Mouse (Mus musculus) kidney, embryonic 14.5 days (tissue): ENCODE data around the gene Ppp1r7. TPM values are rescaled to one million over a fixed set of nuclear protein-coding genes. Genes with fewer than 3 reads are reported as not detected.

Experiments
- ATAC-seq: fragments of 200-750 bp; cut with Nextera tagmentation; 2 replicates; pipeline ENCODE4 v1.8.0; 2017; ENCODE audit warnings: moderate number of reproducible peaks, mild to moderate bottlenecking, moderate TSS enrichment, moderate library complexity; ENCODE audit not compliant: low FRiP score, low TSS enrichment
- H3K27ac ChIP-seq: fragments of 300-500 bp; sonication (generic); 2 replicates; pipeline ENCODE4 v1.5.1; 2014; ENCODE audit warnings: low read depth, mild to moderate bottlenecking, low read length, moderate library complexity, mixed read lengths
- H3K27me3 ChIP-seq: fragments of 300-500 bp; sonication (generic); 2 replicates; pipeline ENCODE4 v1.6.1; 2014; ENCODE audit warnings: mild to moderate bottlenecking, low read length; ENCODE audit not compliant: control insufficient read depth, insufficient read depth
- H3K36me3 ChIP-seq: fragments of 300-500 bp; sonication (generic); 2 replicates; pipeline ENCODE4 v1.6.1; 2014; ENCODE audit warnings: low read length, mixed read lengths; ENCODE audit not compliant: control insufficient read depth, insufficient read depth
- H3K4me1 ChIP-seq: fragments of 300-500 bp; sonication (generic); 2 replicates; pipeline ENCODE4 v1.6.1; 2014; ENCODE audit warnings: low read length, mixed read lengths; ENCODE audit not compliant: control insufficient read depth, insufficient read depth
- H3K4me2 ChIP-seq: fragments of 300-500 bp; sonication (generic); replicated peaks from 2 replicates; pipeline ENCODE4 v1.6.1; 2014; ENCODE audit warnings: low read depth, mild to moderate bottlenecking, low read length
- H3K4me3 ChIP-seq: fragments of 300-500 bp; sonication (generic); 2 replicates; pipeline ENCODE4 v1.5.1; 2014; ENCODE audit warnings: mild to moderate bottlenecking, low read length
- H3K9ac ChIP-seq: fragments of 300-500 bp; sonication (generic); 2 replicates; pipeline ENCODE4 v1.6.1; 2014; ENCODE audit warnings: low read depth, mild to moderate bottlenecking, low read length, moderate library complexity
- H3K9me3 ChIP-seq: fragments of 300-500 bp; sonication (generic); 2 replicates; pipeline ENCODE4 v1.6.1; 2016; ENCODE audit warnings: low read length; ENCODE audit not compliant: control insufficient read depth
- WGBS: fragments of 180-500 bp; shearing (Covaris S2); extraction: QIAGEN DNeasy Blood & Tissue Kit; methylation state at CpG from one replicate; pipeline ENCODE4 v1.1.7; 2014; 5-methylcytosine and 5-hydroxymethylcytosine counted together
- microRNA-seq: library from miRNA; unstranded; fragments of <30 nt; microRNA quantifications from one replicate; pipeline ENCODE4, GENCODE M21; 2016
- polyA plus RNA-seq: library from polyadenylated mRNA; unstranded; fragments of >200 nt; fragmentation: Nextera tagmentation; extraction: Ambion mirVana; gene quantifications from 2 replicates; pipeline ENCODE4 v1.2.1, GENCODE M21; 2014

The Ppp1r7 gene
- polyA plus RNA-seq, 1 experiment from 2014 or later: 64.0 TPM

- H3K9me3 ChIP-seq: no peaks in the 10 kb centered on the region
- H3K4me2 ChIP-seq: no peak overlapping the region
- H3K4me1 ChIP-seq: no peaks in the 10 kb centered on the region
- no peaks in the 10 kb centered on the region for H3K36me3 ChIP-seq
- no peak for ATAC-seq
- WGBS: 40% methylated on average over 2 of the region's 2 CpGs
- no peak overlapping the region for H3K27ac ChIP-seq
- no peak overlapping the region for H3K9ac ChIP-seq
- H3K4me3 ChIP-seq: no peak overlapping the region
- no peaks in the 10 kb centered on the region for H3K27me3 ChIP-seq
Measured at GRCm38 (mm10) chr1:93387198-93387597, 44.5 kb downstream of the Ppp1r7 start.

DNA sequence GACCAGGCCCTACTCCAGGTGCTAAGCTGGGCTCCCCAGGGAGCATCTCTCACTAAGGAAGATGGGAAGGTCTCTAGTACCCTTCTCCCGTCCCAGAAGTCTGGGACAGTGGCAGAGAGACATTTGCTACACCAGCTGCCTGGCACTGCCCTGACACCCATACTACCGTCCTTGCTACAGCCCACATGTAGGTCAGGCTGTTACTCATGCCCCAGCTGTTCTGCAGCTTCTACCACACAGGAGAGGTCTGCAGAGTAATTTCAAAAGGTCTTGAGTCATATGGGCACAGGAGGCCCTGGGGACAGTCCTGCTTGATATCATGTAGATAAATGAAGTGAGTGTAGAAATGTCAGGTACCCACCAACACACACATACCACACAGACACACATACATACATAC lies 46.3 kb downstream of the Ppp1r7 start:
- Histone ChIP-seq H3K27ac (no peak overlapping the region), H3K36me3 (no peaks in the 10 kb centered on the region), H3K4me3 (no peak overlapping the region), H3K27me3 (no peaks in the 10 kb centered on the region), H3K9me3 (no peaks in the 10 kb centered on the region), H3K9ac (no peak overlapping the region), H3K4me1 (no peaks in the 10 kb centered on the region), H3K4me2 (no peak overlapping the region)
- WGBS: 75% methylated on average over 2 of the region's 2 CpGs
- ATAC-seq: no peak

GRCm38 (mm10) chr1:93401191-93402052 lies 58.8 kb downstream of the Ppp1r7 start:
- H3K9me3 ChIP-seq: no peaks in the 10 kb centered on the region
- H3K4me2 ChIP-seq: peak overlapping the region; percentile 57
- H3K4me3 ChIP-seq: peak overlapping the region; percentile 32
- H3K27ac ChIP-seq: no peak overlapping the region
- 0 out of 2 replicates have a peak, but pooled peaks cover 5% of the 10 kb centered on the region for H3K4me1 ChIP-seq
- H3K36me3 ChIP-seq: peaks cover 10% of the 10 kb centered on the region; the same call in 1 of the 2 replicates
- WGBS: 20% methylated on average over 38 of the region's 38 CpGs
- H3K9ac ChIP-seq: no peak overlapping the region; the same call in 1 of the 2 replicates
- ATAC-seq: peak; percentile 56
- no peaks in the 10 kb centered on the region for H3K27me3 ChIP-seq

DNA sequence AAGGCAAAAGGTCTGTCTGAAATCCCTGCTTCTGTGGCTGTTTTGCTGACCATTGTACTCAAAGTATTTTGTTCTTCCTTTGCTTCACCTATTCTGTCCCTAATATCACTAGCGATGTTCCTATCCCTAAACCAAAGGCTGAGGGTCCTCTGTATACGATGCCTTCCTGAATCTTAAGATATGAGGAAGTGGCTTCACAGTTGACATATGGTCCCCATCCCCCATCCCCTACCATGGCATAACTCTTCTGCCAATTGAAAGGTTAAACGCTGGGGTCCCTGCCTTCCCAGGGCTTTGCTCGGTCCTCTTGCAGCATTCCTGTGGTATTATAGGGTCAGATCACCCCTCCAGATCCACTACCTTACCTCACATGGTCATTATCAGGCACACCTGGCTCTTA lies 60.7 kb downstream of the Ppp1r7 start:
- Histone ChIP-seq H3K4me3 (no peak overlapping the region), H3K9ac (no peak overlapping the region), H3K36me3 (peaks cover 29% of the 10 kb centered on the region), H3K4me1 (0 out of 2 replicates have a peak, but pooled peaks cover 5% of the 10 kb centered on the region), H3K27ac (no peak overlapping the region), H3K27me3 (no peaks in the 10 kb centered on the region), H3K4me2 (no peak overlapping the region), H3K9me3 (no peaks in the 10 kb centered on the region)
- no peak for ATAC-seq
- WGBS: 83% methylated on average over 4 of the region's 4 CpGs

Small RNA genes within 50 kb of the gene (microRNA-seq; reads per million reads assigned to microRNA genes)
- gene Mir6345 (not detected), gene Mir6902 (not detected)

Other genes starting within 250 kb of the Ppp1r7 start
- gene Kif1a, start 240.9 kb upstream of the Ppp1r7 start, polyA plus RNA-seq: 3.2 and 6.9 TPM in 2 replicates
- not detected in 2 replicates for gene Agxt, start 207.6 kb upstream of the Ppp1r7 start, polyA plus RNA-seq
- gene 2310007B03Rik, start 181.9 kb upstream of the Ppp1r7 start, polyA plus RNA-seq: 0.42 and 0.49 TPM in 2 replicates
- 0.14 and 0.20 TPM in 2 replicates for gene Crocc2, start 174.1 kb upstream of the Ppp1r7 start, polyA plus RNA-seq
- 8.6 and 17.9 TPM in 2 replicates for gene Sned1, start 107.0 kb upstream of the Ppp1r7 start, polyA plus RNA-seq
- gene Mterf4, start 36.9 kb upstream of the Ppp1r7 start, polyA plus RNA-seq: 31.3 and 33.5 TPM in 2 replicates
- 11.1 and 20.3 TPM in 2 replicates for gene Pask, start 628 bp downstream of the Ppp1r7 start, polyA plus RNA-seq
- 0.16 and 1.0 TPM in 2 replicates for gene Ano7, start 31.1 kb downstream of the Ppp1r7 start, polyA plus RNA-seq
- gene Hdlbp, start 136.0 kb downstream of the Ppp1r7 start, polyA plus RNA-seq: 128 and 161 TPM in 2 replicates
- 6.2 and 7.5 TPM in 2 replicates for gene Farp2, start 169.2 kb downstream of the Ppp1r7 start, polyA plus RNA-seq